Mouse (Mus musculus) erythroblast, embryonic 14.5 days (primary cell): ENCODE data around the gene Slc22a7.

Experiments used
- GATA1 ChIP-seq: IDR thresholded peaks from 2 replicates; pipeline ENCODE4 v1.6.1; 2012; ENCODE audit warnings: low read length, inconsistent platforms, mixed read lengths
- TAL1 ChIP-seq: IDR thresholded peaks from 3 replicates; pipeline ENCODE4 v1.6.1; 2012; ENCODE audit warnings: low read length, inconsistent platforms, mixed read lengths

DNA sequence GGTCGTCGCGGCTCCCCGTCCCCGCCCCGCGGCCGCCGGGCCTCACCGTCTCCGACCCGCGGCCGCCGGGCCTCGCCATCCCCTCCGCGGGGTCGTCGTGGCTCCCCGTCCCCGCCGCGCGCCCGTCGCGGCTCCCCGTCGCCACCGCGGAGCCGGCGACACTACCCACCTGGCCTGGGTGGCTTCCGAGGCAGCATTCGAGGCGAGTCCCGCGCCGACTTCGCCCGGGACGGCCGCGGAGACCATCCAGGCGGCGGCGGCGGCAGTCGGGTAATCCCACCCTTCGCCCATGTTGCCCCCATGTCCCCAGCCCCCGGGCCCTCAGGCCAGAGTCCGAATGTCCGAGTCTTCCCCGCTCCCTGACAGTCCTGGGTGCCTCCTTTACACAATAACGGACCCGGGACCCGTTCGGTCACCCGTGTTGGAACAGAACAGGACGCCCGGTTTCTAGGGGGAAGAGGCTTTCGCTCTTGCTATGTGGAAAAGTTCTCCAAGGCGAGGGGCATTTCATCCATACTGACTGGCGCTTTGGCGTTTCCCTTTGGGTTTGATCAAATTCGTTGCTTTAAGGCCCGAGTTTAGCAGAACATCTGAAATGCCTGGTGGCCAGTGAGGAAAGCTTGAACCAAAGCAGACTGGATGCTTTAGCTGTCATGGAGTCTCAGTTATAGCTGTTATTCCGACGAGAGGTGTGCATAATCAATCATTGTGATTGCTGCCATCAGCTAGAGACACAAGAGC lies 54.0 kb downstream of the Slc22a7 start:
- no peak for TF ChIP-seq GATA1
- TF ChIP-seq TAL1: no peak
